Mouse (Mus musculus) embryonic facial prominence, embryonic 14.5 days (tissue): ENCODE results near the gene Pin1. TPM values are rescaled to one million over a fixed set of nuclear protein-coding genes. Genes with fewer than 3 reads are reported as not detected.

Experiments
- ATAC-seq: fragments of 200-750 bp; cut with Nextera tagmentation; 2 replicates; pipeline ENCODE4 v1.8.0; 2017; ENCODE audit warnings: low read depth, moderate number of reproducible peaks, moderate TSS enrichment
- DNase-seq: peaks from one replicate; pipeline ENCODE4 v3.0.0-alpha.2; 2015; ENCODE audit warnings: low spot score
- H3K27ac ChIP-seq: fragments of 300-500 bp; sonication (generic); replicated peaks from 2 replicates; pipeline ENCODE4 v1.5.1; 2014; ENCODE audit warnings: low read depth, mild to moderate bottlenecking, low read length, moderate library complexity
- H3K27me3 ChIP-seq: fragments of 300-500 bp; sonication (generic); replicated peaks from 2 replicates; pipeline ENCODE4 v1.6.1; 2014; ENCODE audit warnings: low read length; ENCODE audit not compliant: control insufficient read depth, insufficient read depth
- H3K36me3 ChIP-seq: fragments of 300-500 bp; sonication (generic); 2 replicates; pipeline ENCODE4 v1.6.1; 2014; ENCODE audit warnings: low read length, mixed read lengths; ENCODE audit not compliant: control insufficient read depth, insufficient read depth
- H3K4me1 ChIP-seq: fragments of 300-500 bp; sonication (generic); 2 replicates; pipeline ENCODE4 v1.6.1; 2014; ENCODE audit warnings: antibody characterized with exemption, low read length; ENCODE audit not compliant: control insufficient read depth, insufficient read depth
- H3K4me2 ChIP-seq: fragments of 300-500 bp; sonication (generic); 2 replicates; pipeline ENCODE4 v1.6.1; 2014; ENCODE audit warnings: low read depth, mild to moderate bottlenecking, low read length, moderate library complexity, mixed read lengths
- H3K4me3 ChIP-seq: fragments of 300-500 bp; sonication (generic); 2 replicates; pipeline ENCODE4 v1.5.1; 2014; ENCODE audit warnings: low read depth, mild to moderate bottlenecking, low read length
- H3K9ac ChIP-seq: fragments of 300-500 bp; sonication (generic); 2 replicates; pipeline ENCODE4 v1.6.1; 2014; ENCODE audit warnings: low read depth, mild to moderate bottlenecking, low read length, moderate library complexity, mixed read lengths
- H3K9me3 ChIP-seq: fragments of 300-500 bp; sonication (generic); 2 replicates; pipeline ENCODE4 v1.6.1; 2016; ENCODE audit warnings: low read length; ENCODE audit not compliant: control insufficient read depth
- WGBS: fragments of 180-500 bp; shearing (Covaris S2); extraction: QIAGEN DNeasy Blood & Tissue Kit; methylation state at CpG from one replicate; pipeline ENCODE4 v1.1.7; 2014; 5-methylcytosine and 5-hydroxymethylcytosine counted together
- polyA plus RNA-seq: library from polyadenylated mRNA; unstranded; fragments of >200 nt; fragmentation: Nextera tagmentation; extraction: Ambion mirVana; gene quantifications from 2 replicates; pipeline ENCODE4 v1.2.1, GENCODE M21; 2014

Pin1 gene
- polyA plus RNA-seq, 1 experiment from 2014 or later: 46.3 TPM

DNA sequence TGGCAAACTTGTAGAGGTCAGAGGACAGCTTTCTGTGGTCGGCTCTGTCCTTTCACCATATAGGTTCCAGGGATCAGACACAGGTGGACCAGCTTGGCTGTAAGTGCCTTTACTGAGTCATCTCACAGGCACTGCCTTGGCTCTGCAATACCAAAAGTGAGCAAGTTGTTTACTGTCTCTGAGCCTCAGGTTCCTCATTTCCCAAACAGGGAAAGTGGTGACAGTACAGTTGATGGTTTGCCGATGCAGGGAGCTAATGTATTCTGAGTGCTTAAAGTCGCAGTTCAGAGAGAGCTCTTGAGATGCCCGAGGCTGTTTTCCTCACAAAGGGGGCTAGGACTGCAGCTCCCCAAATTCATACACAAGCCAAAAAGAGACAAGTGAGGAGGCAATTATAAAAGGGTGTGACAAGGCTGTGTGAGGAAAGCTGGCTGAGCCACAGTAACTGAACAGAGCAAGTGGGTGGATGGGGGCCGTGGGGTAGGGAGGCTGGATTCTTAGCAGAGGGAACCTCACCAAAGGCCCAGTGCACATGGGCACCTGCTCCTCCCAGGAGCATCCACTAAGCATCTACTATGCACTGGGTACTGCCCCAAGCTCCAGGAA lies 44.3 kb downstream of the Pin1 start:
- Histone ChIP-seq H3K27me3 (peaks cover 18% of the 10 kb centered on the region), H3K4me2 (no peak overlapping the region), H3K4me3 (no peak overlapping the region), H3K27ac (no peak overlapping the region), H3K36me3 (no peaks in the 10 kb centered on the region), H3K4me1 (peaks cover 4% of the 10 kb centered on the region; the same call in 1 of the 2 replicates), H3K9me3 (no peaks in the 10 kb centered on the region), H3K9ac (no peak overlapping the region)
- ATAC-seq (no peak), DNase-seq (no peak)
- 64% methylated on average over 5 of the region's 5 CpGs for whole genome bisulfite sequencing

DNA sequence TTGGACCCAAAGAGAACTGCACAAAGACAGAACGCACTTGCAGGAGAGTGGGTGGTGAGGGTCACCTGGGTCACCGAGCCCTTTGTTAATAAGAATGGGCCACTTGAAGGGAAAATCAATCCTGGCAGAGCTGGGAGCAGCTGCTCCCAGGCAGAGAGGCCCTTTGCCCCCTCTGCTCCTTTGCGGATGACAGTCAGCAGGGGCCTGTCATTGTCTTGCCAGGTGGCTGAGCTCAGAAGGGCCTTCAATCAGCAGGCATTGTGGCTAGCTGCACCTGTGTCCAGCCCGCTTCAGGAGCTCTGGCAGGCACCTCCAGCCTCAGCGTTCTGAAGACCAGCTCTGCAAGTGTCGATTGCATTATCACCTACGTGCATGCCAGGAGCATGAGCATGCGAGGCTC lies 45.6 kb downstream of the Pin1 start:
- Histone ChIP-seq H3K36me3 (no peaks in the 10 kb centered on the region), H3K4me1 (peaks cover 4% of the 10 kb centered on the region; the same call in 1 of the 2 replicates), H3K9me3 (no peaks in the 10 kb centered on the region), H3K27ac (no peak overlapping the region), H3K4me3 (no peak overlapping the region), H3K4me2 (no peak overlapping the region), H3K9ac (no peak overlapping the region), H3K27me3 (peaks cover 18% of the 10 kb centered on the region)
- ATAC-seq (peak; percentile 63), DNase-seq (peak; percentile 42)
- 23% methylated on average over 8 of the region's 8 CpGs for WGBS

DNA sequence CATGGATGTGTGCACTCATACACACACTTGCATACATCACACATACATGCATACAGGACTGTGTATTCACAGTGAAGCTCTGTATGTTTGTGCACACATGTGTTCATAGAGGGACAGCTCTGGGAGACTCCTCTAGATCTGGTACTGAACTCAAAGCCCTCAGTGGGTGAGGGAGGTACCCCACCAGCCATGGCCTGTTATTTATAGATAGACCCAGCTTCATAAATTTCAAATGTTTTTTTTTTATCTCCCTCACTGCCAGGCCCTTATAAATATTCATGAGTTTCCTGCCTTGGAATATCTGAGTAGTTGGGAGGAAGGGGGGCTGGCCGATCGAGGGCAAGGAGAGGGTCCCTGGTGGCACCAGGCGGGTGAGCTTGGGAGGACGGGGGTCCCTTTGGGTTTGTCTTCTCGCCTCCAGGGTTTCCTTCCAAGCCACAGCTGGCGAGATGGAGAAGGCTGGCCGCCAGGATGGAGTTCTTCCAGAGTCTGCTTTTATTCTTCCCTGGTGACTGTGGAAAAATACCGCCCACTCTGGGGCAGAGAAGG lies 52.0 kb downstream of the Pin1 start:
- DNase-seq (no peak), ATAC-seq (no peak)
- whole genome bisulfite sequencing: 64% methylated on average over 8 of the region's 8 CpGs

DNA sequence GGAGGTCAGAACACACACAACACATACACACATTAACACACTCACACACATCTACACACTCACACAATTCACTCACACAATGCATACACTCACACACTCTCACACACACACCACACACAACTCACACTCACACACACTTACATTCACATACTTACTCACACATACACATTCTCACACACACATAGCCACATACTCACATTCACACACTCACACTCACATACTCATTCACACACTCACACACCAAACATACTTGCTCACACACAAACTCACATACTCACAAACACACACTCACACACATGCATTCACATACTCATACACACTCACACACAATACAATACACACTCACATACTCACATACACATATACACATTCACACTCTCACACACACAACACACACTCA lies 53.5 kb downstream of the Pin1 start:
- Histone ChIP-seq H3K9me3 (no peaks in the 10 kb centered on the region), H3K4me2 (no peak overlapping the region), H3K27me3 (no peaks in the 10 kb centered on the region), H3K36me3 (no peaks in the 10 kb centered on the region), H3K9ac (no peak overlapping the region), H3K27ac (no peak overlapping the region), H3K4me3 (no peak overlapping the region), H3K4me1 (no peaks in the 10 kb centered on the region)
- ATAC-seq: no peak
- DNase-seq: no peak

More for the DNA sequence above, 52.0 kb downstream of the Pin1 start:
- Histone ChIP-seq H3K36me3 (no peaks in the 10 kb centered on the region), H3K9ac (no peak overlapping the region), H3K4me1 (no peaks in the 10 kb centered on the region), H3K27me3 (no peaks in the 10 kb centered on the region), H3K4me3 (no peak overlapping the region), H3K27ac (no peak overlapping the region), H3K4me2 (no peak overlapping the region), H3K9me3 (no peaks in the 10 kb centered on the region)

DNA sequence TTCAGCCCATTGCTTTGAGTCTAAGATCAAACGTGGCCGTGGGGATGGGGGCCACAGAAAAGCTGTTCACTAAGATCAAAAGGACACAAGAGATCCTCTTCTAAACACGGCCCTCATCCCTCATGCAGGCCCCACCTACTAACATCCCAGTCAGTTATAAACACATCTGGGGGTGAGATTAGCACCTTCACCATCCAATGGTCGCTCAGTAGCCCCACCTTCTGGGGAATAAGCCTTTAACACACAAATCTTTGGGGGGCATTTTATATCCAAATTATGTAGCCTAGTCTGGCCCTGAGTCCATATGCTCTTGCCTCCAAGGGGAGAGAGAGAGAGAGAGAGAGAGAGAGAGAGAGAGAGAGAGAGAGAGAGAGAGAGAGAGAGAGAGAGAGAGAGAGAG lies 54.1 kb downstream of the Pin1 start:
- 41% methylated on average over 4 of the region's 4 CpGs for WGBS

DNA sequence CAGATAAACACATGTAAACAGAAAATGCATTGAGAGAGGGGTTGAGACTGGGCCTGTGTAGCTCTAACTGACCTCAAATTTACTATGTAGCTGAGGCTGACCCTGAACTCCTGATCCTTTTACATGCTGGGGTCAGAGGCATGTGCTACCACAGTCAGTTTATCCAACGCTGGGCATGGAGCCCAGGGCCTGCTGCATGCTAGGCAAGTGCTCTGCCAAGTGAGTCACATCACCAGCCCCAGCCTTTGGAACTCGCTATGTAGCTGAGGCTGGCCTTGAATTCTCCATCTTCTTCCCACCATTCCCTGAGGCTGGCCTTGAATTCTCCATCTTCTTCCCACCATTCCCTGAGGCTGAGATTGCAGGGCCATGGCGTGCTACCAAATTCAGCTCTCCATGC lies 58.6 kb downstream of the Pin1 start:
- Histone ChIP-seq H3K4me3 (no peak overlapping the region), H3K4me1 (no peaks in the 10 kb centered on the region), H3K4me2 (no peak overlapping the region), H3K36me3 (no peaks in the 10 kb centered on the region), H3K9ac (no peak overlapping the region), H3K27me3 (no peaks in the 10 kb centered on the region), H3K9me3 (no peaks in the 10 kb centered on the region), H3K27ac (no peak overlapping the region)
- 78% methylated on average over 3 of the region's 3 CpGs for WGBS
- ATAC-seq (no peak), DNase-seq (no peak)

More for the DNA sequence above, 54.1 kb downstream of the Pin1 start:
- H3K36me3 ChIP-seq: no peaks in the 10 kb centered on the region
- DNase-seq (no peak), ATAC-seq (no peak)
- no peak overlapping the region for H3K4me2 ChIP-seq
- H3K4me3 ChIP-seq: no peak overlapping the region
- no peaks in the 10 kb centered on the region for H3K27me3 ChIP-seq
- no peak overlapping the region for H3K9ac ChIP-seq
- no peak overlapping the region for H3K27ac ChIP-seq
- no peaks in the 10 kb centered on the region for H3K4me1 ChIP-seq
- H3K9me3 ChIP-seq: no peaks in the 10 kb centered on the region

DNA sequence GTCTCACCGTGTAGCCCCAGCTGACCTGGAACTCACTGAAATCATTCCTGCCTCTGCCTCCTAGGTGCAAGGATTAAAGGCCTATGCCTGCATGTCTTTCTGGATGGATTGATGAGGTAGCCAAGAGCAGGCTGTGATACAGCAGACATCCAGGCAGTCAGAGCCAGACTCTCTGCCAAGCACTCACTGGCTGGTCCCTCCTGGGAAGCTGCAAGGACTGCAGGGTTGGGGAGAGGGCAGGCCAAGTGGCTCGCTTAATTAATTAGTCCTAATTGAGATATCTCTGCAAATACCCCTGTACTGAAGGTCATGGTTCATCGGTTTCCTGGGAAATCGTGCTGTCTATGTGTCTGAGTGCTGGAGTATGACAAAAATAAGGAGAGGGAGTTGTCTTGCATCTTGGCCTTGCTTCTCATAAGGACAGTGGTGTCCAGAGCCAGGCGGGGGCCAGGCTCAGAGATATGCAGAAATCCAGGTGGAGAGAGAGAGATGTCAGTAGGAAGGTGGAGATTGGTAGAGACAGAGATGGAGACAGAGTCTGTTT lies 61.1 kb downstream of the Pin1 start:
- Histone ChIP-seq H3K9me3 (no peaks in the 10 kb centered on the region), H3K27me3 (no peaks in the 10 kb centered on the region), H3K4me2 (no peak overlapping the region), H3K9ac (no peak overlapping the region), H3K4me1 (no peaks in the 10 kb centered on the region), H3K4me3 (no peak overlapping the region), H3K27ac (no peak overlapping the region), H3K36me3 (no peaks in the 10 kb centered on the region)
- no peak for ATAC-seq
- no peak for DNase-seq
- 68% methylated on average over 5 of the region's 5 CpGs for WGBS

DNA sequence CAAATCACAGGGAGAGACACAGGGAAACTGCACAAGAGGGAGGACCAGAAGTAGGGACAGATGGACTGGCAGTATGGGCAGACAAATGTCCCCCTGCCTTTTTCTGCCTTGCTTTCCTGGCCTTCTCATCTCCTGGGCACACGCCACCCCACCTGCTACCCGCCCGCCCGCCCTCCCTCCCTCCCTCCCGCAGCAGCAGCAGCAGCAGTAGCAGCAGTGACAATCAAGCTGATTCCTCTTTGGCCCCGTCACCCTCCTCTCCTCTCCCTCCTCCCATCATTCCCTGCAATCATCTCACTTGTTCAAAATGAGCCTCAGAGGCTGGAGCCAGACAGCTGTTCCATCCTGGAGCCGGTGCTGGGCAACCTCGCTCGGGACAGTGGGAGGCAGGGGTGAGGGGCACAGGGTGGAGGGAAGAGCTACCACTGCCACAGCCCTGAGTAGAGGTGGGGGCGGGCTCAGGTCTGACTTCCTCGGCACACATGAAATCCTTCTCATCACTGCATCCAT lies 61.6 kb downstream of the Pin1 start:
- Histone ChIP-seq H3K4me3 (no peak overlapping the region), H3K27ac (no peak overlapping the region), H3K27me3 (no peaks in the 10 kb centered on the region), H3K4me2 (no peak overlapping the region), H3K9me3 (no peaks in the 10 kb centered on the region), H3K9ac (no peak overlapping the region), H3K36me3 (no peaks in the 10 kb centered on the region), H3K4me1 (no peaks in the 10 kb centered on the region)
- WGBS: 48% methylated on average over 5 of the region's 11 CpGs
- DNase-seq (peak; percentile 43), ATAC-seq (peak; percentile 65; the same call in 1 of the 2 replicates)

DNA sequence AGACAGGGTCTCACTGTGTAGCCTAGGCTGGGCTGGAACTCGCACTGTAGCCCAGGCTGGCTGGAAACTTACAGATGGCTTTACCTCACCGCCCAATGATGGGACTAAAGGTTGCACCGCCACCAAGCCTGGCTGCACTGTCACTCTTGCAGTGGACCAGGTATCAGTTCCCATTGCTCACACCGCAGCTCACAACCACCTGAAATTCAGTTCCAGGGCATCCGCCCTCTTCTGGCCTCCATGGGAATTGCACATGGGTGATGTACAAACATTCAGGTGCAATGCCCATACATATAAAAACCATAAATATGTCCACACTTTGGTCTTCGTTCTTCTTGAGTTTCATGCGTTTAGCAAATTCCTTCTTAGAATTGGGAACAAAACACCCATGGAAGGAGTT lies 63.4 kb downstream of the Pin1 start:
- Histone ChIP-seq H3K36me3 (no peaks in the 10 kb centered on the region), H3K27me3 (no peaks in the 10 kb centered on the region), H3K4me2 (no peak overlapping the region), H3K27ac (no peak overlapping the region), H3K9me3 (peaks cover 3% of the 10 kb centered on the region; the same call in 1 of the 2 replicates), H3K4me3 (no peak overlapping the region), H3K9ac (no peak overlapping the region), H3K4me1 (no peaks in the 10 kb centered on the region)
- WGBS: 71% methylated on average over 7 of the region's 7 CpGs
- ATAC-seq: no peak
- DNase-seq: no peak
